Mouse (Mus musculus) cerebellum, adult 2 months (tissue): ENCODE results near the gene Ppp4r1.

Experiments used
- CTCF ChIP-seq: fragments of 200-500 bp; IDR thresholded peaks from 2 replicates; pipeline ENCODE4 v1.5.1; 2011; ENCODE audit warnings: low read depth, mild to moderate bottlenecking, control low read depth, low read length, moderate library complexity, borderline replicate concordance; ENCODE audit not compliant: insufficient read depth
- POLR2A ChIP-seq: fragments of 200-500 bp; IDR thresholded peaks from 2 replicates; pipeline ENCODE4 v1.6.1; 2011; ENCODE audit warnings: low read length, control low read depth, borderline replicate concordance; ENCODE audit not compliant: insufficient read depth

- TF ChIP-seq CTCF = no peak
- no peak for TF ChIP-seq POLR2A
Measured at GRCm38 (mm10) chr17:65787261-65787660, 4.9 kb downstream of the Ppp4r1 start.
